Mouse (Mus musculus) large intestine, adult 2 months (tissue): Measurements from ENCODE around the gene Lyve1. TPM values are rescaled to one million over a fixed set of nuclear protein-coding genes. Genes with fewer than 3 reads are reported as not detected.
"Not testable (repeated sequence)": the region's sequence is repeated elsewhere in the genome, so short reads cannot be mapped to it uniquely, and the experiment has no call there.

Experiments used
- DNase-seq: peaks from one replicate; pipeline ENCODE4 v3.0.0-alpha.2; 2012; ENCODE audit warnings: low read depth, low spot score
- WGBS: fragments of 180-500 bp; shearing (Covaris S2); methylation state at CpG from one replicate; pipeline ENCODE4 v1.1.7; 2018; 5-methylcytosine and 5-hydroxymethylcytosine counted together
- polyA plus RNA-seq: library from polyadenylated mRNA; depleted of rRNA; stranded (reverse); fragments of >200 nt; gene quantifications from 2 replicates; pipeline ENCODE4 v1.2.3, GENCODE M21; 2012; rRNA removed

Gene Lyve1
- polyA plus RNA-seq: 11.1 and 17.2 TPM in 2 replicates

- DNase-seq: no peak
- WGBS: 78% methylated on average over 12 of the region's 12 CpGs
Measured at GRCm38 (mm10) chr7:110862751-110863289, at the start of gene Lyve1. Gene Lyve1, minus strand, starts transcription at chr7:110863239.

- no peak for DNase-seq
- WGBS: 64% methylated on average over 8 of the region's 8 CpGs
Measured at GRCm38 (mm10) chr7:110908209-110909144, 45.4 kb upstream of the Lyve1 start.

GRCm38 (mm10) chr7:110906566-110906965 is 43.5 kb upstream of the Lyve1 start:
- no peak for DNase-seq
- whole genome bisulfite sequencing: 86% methylated on average over 2 of the region's 2 CpGs

GRCm38 (mm10) chr7:110903226-110903625 is 40.2 kb upstream of the Lyve1 start:
- 82% methylated on average over 7 of the region's 7 CpGs for WGBS
- DNase-seq: no peak

GRCm38 (mm10) chr7:110897202-110897601 is 34.2 kb upstream of the Lyve1 start:
- DNase-seq: no peak
- WGBS: 95% methylated on average over 8 of the region's 8 CpGs

GRCm38 (mm10) chr7:110896453-110896852 is 33.4 kb upstream of the Lyve1 start:
- WGBS: 91% methylated on average over 7 of the region's 7 CpGs
- no peak for DNase-seq

GRCm38 (mm10) chr7:110895772-110896171 is 32.7 kb upstream of the Lyve1 start:
- not testable (repeated sequence) for DNase-seq
- WGBS: 93% methylated on average over 10 of the region's 10 CpGs

GRCm38 (mm10) chr7:110894673-110895072 is 31.6 kb upstream of the Lyve1 start:
- WGBS: 40% methylated on average over 9 of the region's 9 CpGs
- no peak for DNase-seq

- 11% methylated on average over 10 of the region's 10 CpGs for WGBS
- peak; percentile 74 for DNase-seq
Measured at GRCm38 (mm10) chr7:110893943-110894610, 31.0 kb upstream of the Lyve1 start.

- 32% methylated on average over 9 of the region's 9 CpGs for WGBS
- peak; percentile 50 for DNase-seq
Measured at GRCm38 (mm10) chr7:110891501-110891986, 28.5 kb upstream of the Lyve1 start.

- 17% methylated on average over 2 of the region's 2 CpGs for WGBS
- no peak for DNase-seq
Measured at GRCm38 (mm10) chr7:110881746-110882333, 18.8 kb upstream of the Lyve1 start.

GRCm38 (mm10) chr7:110878028-110878427 is 15.0 kb upstream of the Lyve1 start:
- WGBS: 38% methylated on average over 4 of the region's 4 CpGs
- DNase-seq: no peak

- no peak for DNase-seq
- 83% methylated on average over 4 of the region's 4 CpGs for WGBS
Measured at GRCm38 (mm10) chr7:110876965-110877364, 13.9 kb upstream of the Lyve1 start.

GRCm38 (mm10) chr7:110868807-110869206 is 5.8 kb upstream of the Lyve1 start:
- DNase-seq: no peak
- 89% methylated on average over 5 of the region's 5 CpGs for WGBS

GRCm38 (mm10) chr7:110867116-110867515 is 4.1 kb upstream of the Lyve1 start:
- no peak for DNase-seq
- WGBS: 97% methylated on average over 6 of the region's 6 CpGs

GRCm38 (mm10) chr7:110866021-110866420 is 3.0 kb upstream of the Lyve1 start:
- peak; percentile 88 for DNase-seq

GRCm38 (mm10) chr7:110865570-110865969 is 2.5 kb upstream of the Lyve1 start:
- DNase-seq: peak; percentile 89
- WGBS: 16% methylated on average over 6 of the region's 6 CpGs

More at GRCm38 (mm10) chr7:110866021-110866420, 3.0 kb upstream of the Lyve1 start:
- WGBS: 28% methylated on average over 3 of the region's 3 CpGs

GRCm38 (mm10) chr7:110865038-110865437 is 2.0 kb upstream of the Lyve1 start:
- 52% methylated on average over 10 of the region's 10 CpGs for WGBS
- DNase-seq: no peak

- 10% methylated on average over 5 of the region's 5 CpGs for WGBS
- no peak for DNase-seq
Measured at GRCm38 (mm10) chr7:110860129-110860528, 2.9 kb downstream of the Lyve1 start.

GRCm38 (mm10) chr7:110855604-110856003 is 7.4 kb downstream of the Lyve1 start:
- DNase-seq: no peak
- 81% methylated on average over 1 of the region's 1 CpGs for WGBS
